Mouse (Mus musculus) MEL (cell line): Measurements from ENCODE around the gene Cbx8. TPM values are rescaled to one million over a fixed set of nuclear protein-coding genes. Genes with fewer than 3 reads are reported as not detected.
A peak's percentile ranks its signal among the peaks of the same experiment; 100 is the strongest.

ENCODE experiments used
- DNase-seq: peaks from one replicate; pipeline ENCODE4 v3.0.0; 2011; ENCODE audit warnings: low read depth, low spot score
- H3K27ac ChIP-seq: 2 replicates; pipeline ENCODE4 v1.5.1; 2012; ENCODE audit warnings: low read depth, mild to moderate bottlenecking, control low read depth, low read length, moderate library complexity; ENCODE audit not compliant: control insufficient read depth
- H3K27me3 ChIP-seq, 2 experiments: fragments of 150-350 bp in 1 of 2; sonication (generic) in 1 of 2; 2 replicates each; pipeline ENCODE4 v1.6.1; 2012; ENCODE audit warnings: low read length in 2 of 2, mild to moderate bottlenecking in 2 of 2, improper control_type of control experiment in 1 of 2, moderate library complexity in 1 of 2; ENCODE audit not compliant: insufficient read depth in 2 of 2, control insufficient read depth in 1 of 2
- H3K36me3 ChIP-seq, 2 experiments: 2 replicates each; pipeline ENCODE4 v1.6.1; 2012 to 2014; ENCODE audit warnings: low read length in 2 of 2, improper control_type of control experiment in 1 of 2, inconsistent platforms in 1 of 2, mild to moderate bottlenecking in 1 of 2; ENCODE audit not compliant: insufficient read depth in 2 of 2, control insufficient read depth in 1 of 2
- H3K4me1 ChIP-seq, 2 experiments: fragments of 150-350 bp in 1 of 2; sonication (generic) in 1 of 2; 2 replicates each; pipeline ENCODE4 v1.6.1; 2012; ENCODE audit warnings: low read length in 2 of 2, improper control_type of control experiment in 1 of 2, mild to moderate bottlenecking in 1 of 2; ENCODE audit not compliant: insufficient read depth in 2 of 2, control insufficient read depth in 1 of 2
- H3K4me3 ChIP-seq, 2 experiments: fragments of 150-350 bp in 1 of 2; sonication (generic) in 1 of 2; 2 replicates each; pipeline ENCODE4 v1.5.1; 2012; ENCODE audit warnings: low read depth in 2 of 2, low read length in 2 of 2, mild to moderate bottlenecking in 2 of 2, moderate library complexity in 2 of 2, control low read depth in 1 of 2, improper control_type of control experiment in 1 of 2; ENCODE audit not compliant: control insufficient read depth in 1 of 2, insufficient read depth in 1 of 2
- H3K79me2 ChIP-seq: 2 replicates; pipeline ENCODE4 v1.6.1; 2012; ENCODE audit warnings: mild to moderate bottlenecking, low read length, moderate library complexity; ENCODE audit not compliant: control insufficient read depth, poor library complexity, insufficient read depth
- H3K9ac ChIP-seq: 2 replicates; pipeline ENCODE4 v1.6.1; 2012; ENCODE audit warnings: low read depth, mild to moderate bottlenecking, control low read depth, low read length, moderate library complexity; ENCODE audit not compliant: control insufficient read depth, poor library complexity, severe bottlenecking
- H3K9me3 ChIP-seq: fragments of 150-350 bp; sonication (generic); replicated peaks from 2 replicates; pipeline ENCODE4 v1.6.1; 2012; ENCODE audit warnings: mild to moderate bottlenecking, low read length, improper control_type of control experiment, moderate library complexity; ENCODE audit not compliant: insufficient read depth
- CHD1 ChIP-seq: IDR thresholded peaks from 2 replicates; pipeline ENCODE4 v1.6.1; 2012; ENCODE audit warnings: low read depth, mild to moderate bottlenecking, inconsistent platforms, low read length, improper control_type of control experiment
- CHD2 ChIP-seq: IDR thresholded peaks from 2 replicates; pipeline ENCODE4 v1.6.1; 2011; ENCODE audit warnings: low read length, improper control_type of control experiment
- CTCF ChIP-seq, 3 experiments: IDR thresholded peaks in 2 of 3; conservative IDR thresholded peaks in 1 of 3; 2 replicates each; pipeline ENCODE4 v1.5.1; 2011 to 2012; ENCODE audit warnings: low read length in 3 of 3, low read depth in 2 of 3, mild to moderate bottlenecking in 2 of 3, improper control_type of control experiment in 1 of 3, inconsistent platforms in 1 of 3, mixed read lengths in 1 of 3, moderate library complexity in 1 of 3; ENCODE audit not compliant: control insufficient read depth in 1 of 3, insufficient read depth in 1 of 3, poor library complexity in 1 of 3, severe bottlenecking in 1 of 3
- EP300 ChIP-seq, 2 experiments: IDR thresholded peaks; 2 replicates each; pipeline ENCODE4 v1.6.1; 2011; ENCODE audit warnings: improper control_type of control experiment in 2 of 2, low read length in 2 of 2, low read depth in 1 of 2, mild to moderate bottlenecking in 1 of 2
- GABPA ChIP-seq: IDR thresholded peaks from 2 replicates; pipeline ENCODE4 v1.6.1; 2012; ENCODE audit warnings: low read depth, mild to moderate bottlenecking, inconsistent platforms, low read length, improper control_type of control experiment, moderate library complexity
- HCFC1 ChIP-seq: IDR thresholded peaks from 2 replicates; pipeline ENCODE4 v1.6.1; 2012; ENCODE audit warnings: low read depth, mild to moderate bottlenecking, inconsistent platforms, low read length, improper control_type of control experiment, moderate library complexity
- JUND ChIP-seq: IDR thresholded peaks from 2 replicates; pipeline ENCODE4 v1.6.1; 2011; ENCODE audit warnings: low read depth, mild to moderate bottlenecking, improper control_type of control experiment, low read length
- MAFK ChIP-seq: IDR thresholded peaks from 2 replicates; pipeline ENCODE4 v1.6.1; 2011; ENCODE audit warnings: low read depth, mild to moderate bottlenecking, low read length, improper control_type of control experiment, borderline replicate concordance
- MAZ ChIP-seq: IDR thresholded peaks from 2 replicates; pipeline ENCODE4 v1.6.1; 2012; ENCODE audit warnings: low read depth, mild to moderate bottlenecking, inconsistent platforms, low read length, improper control_type of control experiment
- MEF2A ChIP-seq: IDR thresholded peaks from 2 replicates; pipeline ENCODE4 v1.6.1; 2014; ENCODE audit warnings: low read depth, mild to moderate bottlenecking, inconsistent platforms, low read length, improper control_type of control experiment; ENCODE audit not compliant: poor library complexity, insufficient replicate concordance, severe bottlenecking; ENCODE audit errors: extremely low read depth
- MXI1 ChIP-seq: IDR thresholded peaks from 2 replicates; pipeline ENCODE4 v1.6.1; 2011; ENCODE audit warnings: mild to moderate bottlenecking, low read depth, low read length, improper control_type of control experiment
- MYB ChIP-seq: IDR thresholded peaks from 2 replicates; pipeline ENCODE4 v1.6.1; 2011; ENCODE audit warnings: mild to moderate bottlenecking, low read depth, low read length, improper control_type of control experiment
- POLR2A ChIP-seq, 2 experiments: IDR thresholded peaks; 2 replicates each; pipeline ENCODE4 v1.6.1; 2011 to 2012; ENCODE audit warnings: low read length in 2 of 2, mild to moderate bottlenecking in 2 of 2, control low read depth in 1 of 2, improper control_type of control experiment in 1 of 2, low read depth in 1 of 2, moderate library complexity in 1 of 2; ENCODE audit not compliant: control insufficient read depth in 1 of 2, insufficient read depth in 1 of 2, poor library complexity in 1 of 2
- POLR2AphosphoS5 ChIP-seq: IDR thresholded peaks from 2 replicates; pipeline ENCODE4 v1.6.1; 2012; ENCODE audit warnings: low read depth, borderline replicate concordance, mild to moderate bottlenecking, inconsistent platforms, low read length, moderate library complexity, mixed read lengths
- RAD21 ChIP-seq: IDR thresholded peaks from 2 replicates; pipeline ENCODE4 v1.6.1; 2011; ENCODE audit warnings: mild to moderate bottlenecking, low read depth, low read length, improper control_type of control experiment
- SMC3 ChIP-seq: IDR thresholded peaks from 2 replicates; pipeline ENCODE4 v1.6.1; 2011; ENCODE audit warnings: low read depth, low read length, improper control_type of control experiment
- UBTF ChIP-seq: IDR thresholded peaks from 2 replicates; pipeline ENCODE4 v1.6.1; 2012; ENCODE audit warnings: low read depth, mild to moderate bottlenecking, inconsistent platforms, low read length, improper control_type of control experiment, moderate library complexity, borderline replicate concordance; ENCODE audit not compliant: insufficient read depth
- ZC3H11A ChIP-seq: IDR thresholded peaks from 2 replicates; pipeline ENCODE4 v1.6.1; 2012; ENCODE audit warnings: low read depth, mild to moderate bottlenecking, inconsistent platforms, low read length, improper control_type of control experiment
- polyA plus RNA-seq, 2 experiments: library from polyadenylated mRNA; stranded (reverse) in 1 of 2; unstranded in 1 of 2; fragments of >175 nt in 1 of 2; fragments of >200 nt in 1 of 2; gene quantifications; 2 replicates each; pipeline versions ENCODE4 v1.2.1 to v1.2.4; 2012; ENCODE audit warnings: low replicate concordance in 2 of 2, low read depth in 1 of 2; ENCODE audit not compliant: insufficient read length in 2 of 2, insufficient read depth in 1 of 2, missing spikeins in 1 of 2
- total RNA-seq: library from RNA; depleted of rRNA; stranded (reverse); fragments of 300-350 nt; gene quantifications from 2 replicates; pipeline ENCODE4 v1.2.3, GENCODE M21; 2012

The Cbx8 gene
- total and polyA plus RNA-seq, 3 experiments = 5.7 to 11.3 TPM; not detected in 1

- peak; percentile 12 for DNase-seq
- TF ChIP-seq MAZ = no peak
- no peak for TF ChIP-seq MXI1
- TF ChIP-seq MAFK = no peak
- no peak for TF ChIP-seq HCFC1
- TF ChIP-seq MYB = no peak
- peak; percentile 13 to 26 (median 22); a peak in 2 of 6 replicates for TF ChIP-seq CTCF (IDR thresholded peaks at IDR 0.05 in 2 of 3, conservative IDR thresholded peaks at IDR 0.05 in 1 of 3; ENCODE audit: control insufficient read depth in 1 of 3, insufficient read depth in 1 of 3, low read depth in 2 of 3, low read length in 3 of 3, poor library complexity in 1 of 3, severe bottlenecking in 1 of 3)
- H3K4me3 ChIP-seq = no peak overlapping the region
- H3K79me2 ChIP-seq = no peaks in the 10 kb centered on the region
- no peaks in the 10 kb centered on the region for H3K9me3 ChIP-seq
- peaks cover 2 to 3% of the 10 kb centered on the region in 2 experiments; a peak in 2 of 4 replicates for H3K4me1 ChIP-seq
- no peaks in the 10 kb centered on the region for H3K36me3 ChIP-seq
- no peaks in the 10 kb centered on the region; a peak in 1 of 4 replicates for H3K27me3 ChIP-seq
- H3K9ac ChIP-seq = no peak overlapping the region
- no peak overlapping the region for H3K27ac ChIP-seq
Measured at GRCm38 (mm10) chr11:119000877-119001276, 39.9 kb downstream of the Cbx8 start.

- Histone ChIP-seq H3K4me3 (no peak overlapping the region), H3K9me3 (no peaks in the 10 kb centered on the region), H3K79me2 (no peaks in the 10 kb centered on the region), H3K9ac (no peak overlapping the region), H3K4me1 (peaks cover 2 to 3% of the 10 kb centered on the region in 2 experiments; a peak in 2 of 4 replicates), H3K27ac (no peak overlapping the region), H3K36me3 (no peaks in the 10 kb centered on the region), H3K27me3 (no peaks in the 10 kb centered on the region; a peak in 1 of 4 replicates)
- DNase-seq = no peak
- no peak for TF ChIP-seq POLR2A (IDR thresholded peaks at IDR 0.05; ENCODE audit: control insufficient read depth in 1 of 2, insufficient read depth in 1 of 2, low read depth in 1 of 2, low read length in 2 of 2, poor library complexity in 1 of 2)
- TF ChIP-seq EP300 (IDR thresholded peaks at IDR 0.05; ENCODE audit: low read depth in 1 of 2, low read length in 2 of 2) = no peak
- no peak for TF ChIP-seq JUND
- no peak for TF ChIP-seq GABPA
- TF ChIP-seq UBTF = no peak
- TF ChIP-seq RAD21 = no peak
- TF ChIP-seq SMC3 = no peak
- no peak for TF ChIP-seq MYB
- TF ChIP-seq ZC3H11A = no peak
- TF ChIP-seq CHD1 = no peak
- TF ChIP-seq MEF2A = no peak
- TF ChIP-seq MAFK = no peak
- no peak for TF ChIP-seq POLR2AphosphoS5
- no peak for TF ChIP-seq CHD2
Measured at GRCm38 (mm10) chr11:118999361-118999804, 41.4 kb downstream of the Cbx8 start.
